Mouse (Mus musculus) monocyte, adult 2 months (primary cell): ENCODE measurements around the gene Timm22.

Source experiments
- DNase-seq, 2 experiments: peaks; one replicate each; pipeline ENCODE4 v3.0.0; 2022; ENCODE audit warnings: low spot score in 2 of 2, low read depth in 1 of 2

The Timm22 gene

DNA sequence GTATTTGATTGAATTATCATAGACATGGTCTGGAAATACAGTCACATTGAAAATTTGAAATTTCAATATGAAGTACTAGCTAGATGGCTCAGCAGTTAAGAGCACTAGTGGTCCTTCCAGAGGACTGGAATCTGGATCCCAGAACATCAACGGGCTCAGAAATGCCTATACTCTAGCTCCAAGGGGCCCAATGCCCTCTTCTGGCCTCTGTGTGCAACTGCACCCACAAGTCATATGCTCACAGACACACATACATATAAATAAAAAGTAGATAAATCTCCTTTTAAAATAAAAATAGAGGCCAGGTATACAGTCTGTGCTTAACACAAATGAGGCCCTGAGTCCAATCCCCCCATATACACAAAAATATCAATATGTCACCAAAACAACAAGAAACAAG lies 19.7 kb upstream of the Timm22 start:
- DNase-seq, result no peak

DNA sequence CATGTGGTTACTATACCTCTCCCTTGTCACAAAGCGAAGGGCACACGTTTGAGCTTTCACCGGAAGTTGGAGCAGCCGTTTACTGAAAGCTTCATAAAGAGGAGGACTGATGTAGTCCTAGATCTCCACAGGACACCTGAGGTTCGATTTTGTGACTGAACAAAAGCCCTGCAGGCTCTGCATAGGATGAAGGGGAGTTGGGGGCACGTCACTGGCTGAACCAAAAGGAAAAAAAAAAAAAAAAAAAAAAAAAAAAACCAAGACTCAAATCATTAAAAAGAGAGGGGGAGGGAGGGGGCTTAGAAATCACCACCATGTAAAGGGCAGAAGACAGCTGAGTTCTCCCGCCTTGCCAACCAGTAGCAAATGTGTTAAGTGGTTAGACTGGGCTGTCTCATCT lies 18.0 kb upstream of the Timm22 start:
- DNase-seq, result no peak

DNA sequence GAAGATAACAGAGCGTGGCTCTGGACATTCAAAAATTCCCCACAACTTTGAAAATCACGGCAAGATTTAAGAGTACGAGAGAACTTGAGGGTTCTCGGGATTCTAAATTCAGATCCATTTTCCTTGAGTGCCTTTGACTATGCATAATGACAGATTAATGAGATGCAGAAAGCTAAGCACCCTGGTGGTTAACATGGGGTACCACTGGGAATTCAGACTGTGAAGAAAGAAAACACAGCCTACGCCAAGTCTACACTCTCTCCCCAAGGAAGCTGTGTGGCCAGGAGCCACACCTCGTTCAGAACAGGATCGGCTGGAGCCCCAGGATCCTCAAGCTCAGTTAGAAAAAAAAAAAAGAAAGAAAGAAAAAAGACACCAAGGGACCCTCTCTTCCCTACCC lies 14.2 kb upstream of the Timm22 start:
- DNase-seq, result no peak

GRCm38 (mm10) chr11:76392996-76393395 lies 13.8 kb upstream of the Timm22 start:
- DNase-seq, result no peak

- DNase-seq, result no peak
Measured at GRCm38 (mm10) chr11:76397650-76398311, 9.0 kb upstream of the Timm22 start.

GRCm38 (mm10) chr11:76398312-76398797 lies 8.4 kb upstream of the Timm22 start:
- DNase-seq, result peak in 1 of 2 experiments; percentile 22

GRCm38 (mm10) chr11:76398798-76399586 lies 7.8 kb upstream of the Timm22 start, which contains the start of gene Nxn:
Nxn (minus strand) TSS chr11:76399140.
- peak; percentile 63 to 83 for DNase-seq

- DNase-seq, result no peak
Measured at GRCm38 (mm10) chr11:76399587-76400330, 7.0 kb upstream of the Timm22 start.

- DNase-seq, result no peak
Measured at GRCm38 (mm10) chr11:76401398-76401797, 5.4 kb upstream of the Timm22 start.

GRCm38 (mm10) chr11:76405113-76405512 lies 1.6 kb upstream of the Timm22 start:
- DNase-seq, result no peak

DNA sequence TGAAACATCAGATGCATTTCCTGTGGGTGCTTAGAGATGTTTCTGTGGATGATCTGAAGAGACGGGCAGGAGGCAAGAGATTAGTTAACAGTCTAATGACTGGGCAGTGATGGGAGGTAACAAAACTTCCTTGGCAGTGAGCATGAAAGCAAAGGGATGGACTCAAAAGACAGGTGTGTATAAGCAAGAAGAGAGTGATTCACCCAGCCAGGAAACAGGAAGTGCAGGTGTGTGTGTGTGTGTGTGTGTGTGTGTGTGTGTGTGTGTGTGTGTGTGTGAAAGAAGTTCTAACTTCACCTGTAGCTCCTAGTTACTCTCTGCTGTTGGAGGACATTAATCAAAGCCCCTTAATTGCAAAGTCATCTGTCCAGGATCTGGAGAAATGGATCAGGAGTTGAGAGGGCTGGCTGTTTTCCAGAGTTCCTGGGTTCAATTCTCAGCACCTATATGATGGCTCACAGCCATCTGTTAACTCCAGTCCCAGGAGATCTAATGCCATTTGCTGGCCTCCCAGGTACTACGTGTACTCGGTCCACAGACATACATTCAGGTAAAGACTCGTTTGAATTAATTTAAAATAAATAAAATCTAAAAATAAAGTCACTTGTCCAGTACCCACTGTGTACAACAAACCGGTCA lies 1.0 kb upstream of the Timm22 start:
- DNase-seq, result no peak

DNA sequence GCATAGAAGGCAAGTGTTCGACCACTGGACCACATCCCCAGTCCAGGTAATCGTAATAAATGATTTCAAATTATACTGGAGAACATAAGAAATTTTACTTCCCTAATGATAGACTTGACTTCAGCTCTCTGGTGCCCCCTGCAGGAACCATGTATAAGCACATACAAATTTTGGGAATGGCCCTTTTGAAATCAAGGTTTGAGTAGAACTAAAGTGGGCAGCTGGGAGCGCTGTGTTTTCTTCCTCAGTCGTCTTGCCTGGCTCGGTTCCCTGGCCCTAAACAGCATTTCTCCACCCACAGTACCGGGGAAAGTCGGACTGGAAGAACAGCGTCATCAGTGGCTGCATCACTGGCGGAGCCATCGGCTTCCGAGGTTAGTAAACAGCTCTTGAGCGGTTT lies 4.1 kb downstream of the Timm22 start:
- DNase-seq, result peak; percentile 18 to 25

- DNase-seq, result no peak
Measured at GRCm38 (mm10) chr11:76413202-76413601, 6.5 kb downstream of the Timm22 start.

- DNase-seq, result no peak
Measured at GRCm38 (mm10) chr11:76415001-76415400, 8.2 kb downstream of the Timm22 start.

DNA sequence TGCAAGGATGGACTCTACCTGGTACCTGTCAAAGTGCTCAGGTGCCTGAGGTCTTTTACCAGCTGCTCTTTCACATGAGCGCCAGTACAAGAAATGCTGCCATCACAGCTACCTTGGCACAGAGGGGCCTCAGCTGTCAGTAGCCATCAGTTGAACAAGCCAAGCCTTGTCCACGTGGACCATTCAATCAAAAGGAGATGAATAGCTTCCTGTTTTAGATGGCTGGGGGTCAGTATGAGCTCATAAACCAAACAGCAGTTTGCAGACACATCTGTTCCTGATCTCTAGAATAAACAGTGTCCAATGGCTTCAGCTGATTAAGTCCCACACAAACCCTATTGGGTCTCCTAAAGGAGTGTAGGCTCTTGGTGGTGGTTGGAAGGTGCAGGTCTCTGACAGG lies 9.2 kb downstream of the Timm22 start:
- DNase-seq, result no peak

DNA sequence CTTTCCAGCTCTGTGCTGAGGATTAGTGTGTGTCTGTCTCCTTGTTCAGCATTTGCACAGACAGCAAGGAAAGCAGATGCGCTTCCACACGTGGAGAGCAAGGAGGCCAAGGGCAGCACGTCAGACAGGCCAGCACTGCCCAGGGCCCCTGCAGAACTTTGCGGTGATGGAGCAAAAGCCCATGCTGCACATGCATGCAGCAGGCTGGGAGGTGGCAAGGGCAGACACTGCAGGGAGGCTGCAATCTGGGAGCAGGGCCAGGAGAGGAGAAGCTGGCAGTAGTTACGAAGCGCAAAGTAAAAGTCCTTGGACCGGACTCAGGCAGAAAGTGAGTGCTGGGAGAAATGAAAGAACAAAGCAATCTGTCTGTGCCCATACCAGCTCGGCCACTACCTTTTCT lies 11.7 kb downstream of the Timm22 start:
- DNase-seq, result no peak

- peak; percentile 23 to 28 for DNase-seq
Measured at GRCm38 (mm10) chr11:76419179-76419578, 12.4 kb downstream of the Timm22 start.

DNA sequence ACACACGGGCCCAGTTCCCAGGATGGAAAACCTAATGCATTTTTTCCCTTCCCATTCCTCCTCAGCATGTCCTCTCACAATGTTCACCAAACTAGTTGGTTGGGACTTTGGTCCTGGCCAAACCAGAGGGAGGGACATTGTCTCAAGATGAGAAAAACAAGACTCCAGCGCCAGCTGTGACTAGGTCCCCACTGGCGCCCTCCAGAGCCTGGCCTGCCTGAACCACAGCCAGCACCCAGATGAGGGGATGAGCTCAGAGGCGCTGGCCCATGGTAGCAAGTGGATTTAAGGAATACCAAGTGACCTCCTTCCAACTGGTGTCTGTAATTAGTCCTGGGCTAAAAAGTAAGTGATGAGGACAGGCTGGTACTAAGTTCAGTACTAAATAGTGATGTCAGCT lies 14.1 kb downstream of the Timm22 start:
- no peak for DNase-seq

DNA sequence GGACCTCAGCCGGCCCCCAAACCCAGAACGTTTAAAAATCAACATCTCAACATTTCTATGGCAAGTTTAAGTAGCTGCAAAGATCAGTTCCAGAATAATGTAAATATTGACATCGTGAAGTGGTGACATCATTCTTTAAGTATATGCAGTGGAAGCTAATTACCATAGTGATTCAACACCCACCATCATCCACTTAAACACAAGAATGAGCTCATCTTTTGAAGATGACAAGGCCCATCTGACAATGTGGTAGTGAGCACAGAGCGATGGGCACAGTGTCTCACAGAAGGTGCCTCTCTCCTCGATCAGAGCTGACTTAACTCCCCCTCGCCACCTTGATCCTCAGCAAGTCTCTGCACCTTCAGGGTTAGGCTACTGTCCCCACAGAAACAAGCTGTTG lies 19.0 kb downstream of the Timm22 start:
- DNase-seq, result no peak

DNA sequence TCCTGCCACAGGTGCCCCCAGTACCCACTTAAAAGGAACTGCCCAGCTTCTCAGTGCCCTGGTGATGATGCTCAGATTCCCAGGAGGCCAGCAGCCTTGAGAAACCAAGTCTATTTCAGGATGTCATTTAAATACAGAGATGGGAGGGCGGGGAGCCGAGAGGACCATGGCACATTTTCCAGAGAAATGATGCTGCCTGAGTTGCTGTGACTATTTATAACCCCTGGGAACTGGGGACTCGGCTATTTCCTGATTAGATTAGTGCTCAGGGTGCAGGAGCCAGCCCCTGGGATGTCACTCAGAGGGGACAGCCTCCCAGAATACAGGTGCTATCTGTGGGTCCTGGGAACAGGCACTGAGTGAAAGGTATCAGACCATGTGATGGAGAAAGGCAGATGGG lies 21.0 kb downstream of the Timm22 start:
- DNase-seq, result no peak

DNA sequence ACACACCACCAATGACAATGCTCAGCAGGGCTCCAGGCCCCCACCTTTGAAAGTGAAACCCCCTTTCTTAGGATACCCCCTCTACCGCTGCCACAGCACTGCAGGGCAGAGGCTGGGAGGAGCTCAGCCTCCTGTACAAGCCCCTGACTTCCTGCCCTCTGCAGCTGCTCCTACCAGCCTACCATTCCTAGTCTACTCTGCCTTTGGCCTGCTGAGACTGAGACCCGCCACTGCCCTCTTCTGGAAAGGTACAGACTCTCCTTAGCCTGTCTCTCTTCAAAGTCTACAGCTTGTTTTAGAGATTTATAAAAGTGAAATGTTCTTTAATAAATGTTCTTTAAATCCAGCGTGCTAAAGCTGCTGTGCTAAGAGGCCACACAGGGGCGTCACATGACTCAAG lies 22.3 kb downstream of the Timm22 start:
- no peak for DNase-seq
